Mouse (Mus musculus) kidney, adult 2 months (tissue): ENCODE measurements around the gene Ccdc171.

Experiments
- CTCF ChIP-seq: fragments of 200-500 bp; conservative IDR thresholded peaks from 2 replicates; pipeline ENCODE4 v1.5.1; 2011; ENCODE audit warnings: low read depth, mild to moderate bottlenecking, control low read depth, low read length, moderate library complexity, mixed read lengths; ENCODE audit not compliant: insufficient read depth, insufficient read length
- POLR2A ChIP-seq: fragments of 200-500 bp; IDR thresholded peaks from one replicate; pipeline ENCODE4 v1.6.1; 2011; ENCODE audit warnings: low read depth, low read length, control low read depth

DNA sequence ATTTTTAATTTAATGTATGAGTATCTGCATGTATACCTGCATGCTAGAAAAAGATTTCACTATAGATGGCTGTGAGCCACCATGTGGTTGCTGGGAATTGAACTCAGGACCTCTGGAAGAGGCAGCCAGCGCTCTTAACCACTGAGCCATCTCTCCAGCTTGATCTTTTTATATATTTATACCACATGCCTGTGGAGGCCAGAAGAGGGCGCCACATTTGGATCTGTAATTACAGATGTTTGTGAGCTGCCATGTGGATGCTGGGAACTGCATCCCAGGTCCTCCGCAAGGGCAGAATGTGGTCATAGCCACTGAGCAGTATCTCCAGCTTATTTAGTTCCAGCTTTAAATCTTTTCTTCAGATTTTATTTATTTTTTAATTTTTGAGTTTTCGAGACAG is 5.0 kb upstream of the Ccdc171 start:
- TF ChIP-seq CTCF (no peak; the same call in 1 of the 2 replicates), POLR2A (no peak)
